Mouse (Mus musculus): ENCODE results near the gene Ttc3.

Gene Ttc3

GRCm38 (mm10) chr16:94395051-94395450 is 24.6 kb downstream of the Ttc3 start:
- ChIA-PET POLR2A (interaction anchor here in 2 of 4 experiments (1.0 to 1.8 kb wide), 4 partner anchors 12 to 25 kb away, joined by 3 to 8 read pairs (median 3); partner anchors contain the start of genes Pigp (in 1 of the 2) and Ttc3 (in 1 of the 2)), CTCF (no interaction called here)

GRCm38 (mm10) chr16:94396641-94397040 is 26.2 kb downstream of the Ttc3 start:
- ChIA-PET POLR2A (no interaction called here), CTCF (no interaction called here)

- CTCF ChIA-PET = no interaction called here
- POLR2A ChIA-PET = interaction anchor here in 1 of 4 experiments (1.3 kb wide), 1 partner anchor 16 kb away, joined by 3 read pairs; no protein-coding TSS in a partner anchor
These were observed 28.7 kb downstream of the Ttc3 start for GRCm38 (mm10) chr16:94399141-94399540.

- ChIA-PET POLR2A (interaction anchor here in 1 of 4 experiments (1.1 to 1.7 kb wide), 2 partner anchors 30 to 47 kb away, joined by 7 read pairs; partner anchors contain the start of gene Pigp), CTCF (interaction anchor here in 1 of 4 experiments (0.6 kb wide), 1 partner anchor 8 kb away, joined by 3 read pairs; no protein-coding TSS in a partner anchor)
These were observed 31.2 kb downstream of the Ttc3 start for GRCm38 (mm10) chr16:94401636-94402035.

GRCm38 (mm10) chr16:94402185-94402584 is 31.8 kb downstream of the Ttc3 start:
- POLR2A ChIA-PET = interaction anchor here in 1 of 4 experiments (0.6 to 1.7 kb wide), 3 partner anchors 31 to 206 kb away, joined by 3 to 7 read pairs (median 7); partner anchors contain the start of gene Pigp
- CTCF ChIA-PET = interaction anchor here in 1 of 4 experiments (0.6 kb wide), 1 partner anchor 8 kb away, joined by 3 read pairs; no protein-coding TSS in a partner anchor

- ChIA-PET CTCF (interaction anchor here in 1 of 4 experiments (1.2 kb wide), 1 partner anchor 9 kb away, joined by 3 read pairs; no protein-coding TSS in a partner anchor), POLR2A (interaction anchor here in 1 of 4 experiments (1.3 to 1.5 kb wide), 2 partner anchors 17 to 41 kb away, joined by 3 to 4 read pairs; partner anchors contain the start of gene Ttc3)
These were observed 40.9 kb downstream of the Ttc3 start for GRCm38 (mm10) chr16:94411287-94411686.

- POLR2A ChIA-PET = interaction anchor here in 1 of 4 experiments (1.3 to 1.5 kb wide), 2 partner anchors 18 to 42 kb away, joined by 3 to 4 read pairs; partner anchors contain the start of gene Ttc3
- CTCF ChIA-PET = interaction anchor here in 1 of 4 experiments (0.8 kb wide), 1 partner anchor 9 kb away, joined by 3 read pairs; no protein-coding TSS in a partner anchor
These were observed 41.8 kb downstream of the Ttc3 start for GRCm38 (mm10) chr16:94412198-94412597.

GRCm38 (mm10) chr16:94412760-94413159 is 42.3 kb downstream of the Ttc3 start:
- POLR2A ChIA-PET = interaction anchor here in 1 of 4 experiments (0.6 to 1.3 kb wide), 2 partner anchors 10 to 18 kb away, joined by 3 to 4 read pairs; no protein-coding TSS in a partner anchor
- CTCF ChIA-PET = no interaction called here

- ChIA-PET POLR2A (no interaction called here), CTCF (no interaction called here)
These were observed 43.7 kb downstream of the Ttc3 start for GRCm38 (mm10) chr16:94414151-94414550.

- ChIA-PET POLR2A (interaction anchor here in 2 of 4 experiments (0.6 to 0.9 kb wide), 3 partner anchors 11 to 345 kb away, joined by 3 read pairs; no protein-coding TSS in a partner anchor), CTCF (interaction anchor here (0.5 to 1.6 kb wide), 10 partner anchors 8 to 1561 kb away, joined by 3 to 8 read pairs (median 3); no protein-coding TSS in a partner anchor)
These were observed 50.1 kb downstream of the Ttc3 start for GRCm38 (mm10) chr16:94420498-94420897.

- POLR2A ChIA-PET = no interaction called here
- CTCF ChIA-PET = interaction anchor here in 1 of 4 experiments (1.2 kb wide), 1 partner anchor 361 kb away, joined by 3 read pairs; no protein-coding TSS in a partner anchor
These were observed 58.5 kb downstream of the Ttc3 start for GRCm38 (mm10) chr16:94428948-94429347.

- POLR2A ChIA-PET = interaction anchor here in 1 of 4 experiments (1.6 kb wide), 1 partner anchor 8 kb away, joined by 4 read pairs; no protein-coding TSS in a partner anchor
- CTCF ChIA-PET = interaction anchor here in 2 of 4 experiments (1.2 to 1.3 kb wide), 2 partner anchors 13 to 37 kb away, joined by 3 to 4 read pairs; no protein-coding TSS in a partner anchor
These were observed 65.2 kb downstream of the Ttc3 start for GRCm38 (mm10) chr16:94435495-94436234.

- ChIA-PET CTCF (interaction anchor here in 3 of 4 experiments (1.1 to 1.3 kb wide), 3 partner anchors 12 to 36 kb away, joined by 3 to 4 read pairs (median 4); no protein-coding TSS in a partner anchor), POLR2A (interaction anchor here in 1 of 4 experiments (0.6 kb wide), 1 partner anchor 164 kb away, joined by 3 read pairs; no protein-coding TSS in a partner anchor)
These were observed 66.4 kb downstream of the Ttc3 start for GRCm38 (mm10) chr16:94436801-94437200.

- POLR2A ChIA-PET = interaction anchor here in 1 of 4 experiments (1.0 to 3.2 kb wide), 3 partner anchors 10 to 64 kb away, joined by 3 to 12 read pairs (median 4); no protein-coding TSS in a partner anchor
- CTCF ChIA-PET = no interaction called here
These were observed 70.9 kb downstream of the Ttc3 start for GRCm38 (mm10) chr16:94441361-94441760.

- ChIA-PET CTCF (interaction anchor here (0.5 to 1.5 kb wide), 13 partner anchors 12 to 1236 kb away, joined by 3 to 8 read pairs (median 3); no protein-coding TSS in a partner anchor), POLR2A (interaction anchor here in 1 of 4 experiments (0.8 kb wide), 1 partner anchor 15 kb away, joined by 4 read pairs; no protein-coding TSS in a partner anchor)
These were observed 78.7 kb downstream of the Ttc3 start for GRCm38 (mm10) chr16:94449151-94449550.

GRCm38 (mm10) chr16:94449632-94450031 is 79.2 kb downstream of the Ttc3 start:
- POLR2A ChIA-PET = no interaction called here
- CTCF ChIA-PET = interaction anchor here (0.6 to 1.5 kb wide), 9 partner anchors 12 to 607 kb away, joined by 3 to 8 read pairs (median 4); no protein-coding TSS in a partner anchor

GRCm38 (mm10) chr16:94451545-94452488 is 81.4 kb downstream of the Ttc3 start:
- CTCF ChIA-PET = interaction anchor here in 1 of 4 experiments (1.1 kb wide), 1 partner anchor 339 kb away, joined by 5 read pairs; no protein-coding TSS in a partner anchor
- POLR2A ChIA-PET = interaction anchor here in 2 of 4 experiments (1.1 to 1.7 kb wide), 4 partner anchors 9 to 58 kb away, joined by 3 to 6 read pairs (median 4); no protein-coding TSS in a partner anchor

GRCm38 (mm10) chr16:94452768-94453167 is 82.3 kb downstream of the Ttc3 start:
- ChIA-PET CTCF (no interaction called here), POLR2A (interaction anchor here in 2 of 4 experiments (0.7 to 1.7 kb wide), 2 partner anchors 9 to 15 kb away, joined by 3 to 5 read pairs; no protein-coding TSS in a partner anchor)
